Mouse (Mus musculus): ENCODE results near the gene Nek1. TPM values are rescaled to one million over a fixed set of nuclear protein-coding genes. Genes with fewer than 3 reads are reported as not detected.
A peak's percentile ranks its signal among the peaks of the same experiment; 100 is the strongest.

Nek1 gene
- polyA plus RNA-seq, 1 experiment from 2014 or later: 22.0 TPM

GRCm38 (mm10) chr8:60993639-60993986, 618 bp downstream of the Nek1 start:
- H3K9me3 ChIP-seq: 0 out of 2 replicates have a peak, but pooled peaks cover 5% of the 10 kb centered on the region
- peak overlapping the region; percentile 81 for H3K4me3 ChIP-seq (replicated peaks)
- WGBS: 5% methylated on average over 12 of the region's 12 CpGs
- peaks cover 13% of the 10 kb centered on the region for H3K4me1 ChIP-seq (replicated peaks)
- H3K9ac ChIP-seq (replicated peaks): peak overlapping the region; percentile 83
- H3K27me3 ChIP-seq: no peaks in the 10 kb centered on the region
- H3K27ac ChIP-seq: peak overlapping the region; percentile 87
- ATAC-seq: no peak
- no peaks in the 10 kb centered on the region for H3K36me3 ChIP-seq
- peak overlapping the region; percentile 87 for H3K4me2 ChIP-seq (replicated peaks)

GRCm38 (mm10) chr8:60996468-60996867, 3.5 kb downstream of the Nek1 start:
- ATAC-seq: no peak
- Histone ChIP-seq H3K27me3 (no peaks in the 10 kb centered on the region), H3K4me2 (replicated peaks) (no peak overlapping the region), H3K4me1 (replicated peaks) (peaks cover 13% of the 10 kb centered on the region), H3K9me3 (0 out of 2 replicates have a peak, but pooled peaks cover 5% of the 10 kb centered on the region), H3K27ac (no peak overlapping the region), H3K36me3 (no peaks in the 10 kb centered on the region), H3K9ac (replicated peaks) (no peak overlapping the region), H3K4me3 (replicated peaks) (no peak overlapping the region)
- WGBS: 94% methylated on average over 3 of the region's 3 CpGs

- no peak overlapping the region for H3K9ac ChIP-seq (replicated peaks)
- peaks cover 5% of the 10 kb centered on the region; the same call in 1 of the 2 replicates for H3K4me1 ChIP-seq (replicated peaks)
- H3K27ac ChIP-seq: no peak overlapping the region
- H3K4me3 ChIP-seq (replicated peaks): no peak overlapping the region
- H3K4me2 ChIP-seq (replicated peaks): no peak overlapping the region
- 0 out of 2 replicates have a peak, but pooled peaks cover 2% of the 10 kb centered on the region for H3K9me3 ChIP-seq
- ATAC-seq: peak; percentile 37
- peaks cover 6% of the 10 kb centered on the region for H3K36me3 ChIP-seq
- H3K27me3 ChIP-seq: no peaks in the 10 kb centered on the region
These were observed 49.0 kb downstream of the Nek1 start for GRCm38 (mm10) chr8:61041951-61042350.

GRCm38 (mm10) chr8:61043874-61044273, 50.9 kb downstream of the Nek1 start:
- Histone ChIP-seq H3K4me3 (replicated peaks) (no peak overlapping the region), H3K27ac (no peak overlapping the region), H3K4me1 (replicated peaks) (peaks cover 5% of the 10 kb centered on the region; the same call in 1 of the 2 replicates), H3K4me2 (replicated peaks) (no peak overlapping the region), H3K9ac (replicated peaks) (no peak overlapping the region), H3K36me3 (no peaks in the 10 kb centered on the region), H3K27me3 (no peaks in the 10 kb centered on the region), H3K9me3 (no peaks in the 10 kb centered on the region)
- ATAC-seq: no peak
- WGBS: 79% methylated on average over 4 of the region's 4 CpGs

GRCm38 (mm10) chr8:61046816-61047215, 53.8 kb downstream of the Nek1 start:
- no peak overlapping the region for H3K9ac ChIP-seq (replicated peaks)
- H3K4me1 ChIP-seq (replicated peaks): no peaks in the 10 kb centered on the region
- H3K4me2 ChIP-seq (replicated peaks): no peak overlapping the region
- no peak overlapping the region for H3K27ac ChIP-seq
- H3K27me3 ChIP-seq: no peaks in the 10 kb centered on the region
- no peaks in the 10 kb centered on the region for H3K9me3 ChIP-seq
- no peak for ATAC-seq
- 100% methylated on average over 1 of the region's 1 CpGs for WGBS
- no peak overlapping the region for H3K4me3 ChIP-seq (replicated peaks)
- peaks cover 10% of the 10 kb centered on the region; the same call in 1 of the 2 replicates for H3K36me3 ChIP-seq

GRCm38 (mm10) chr8:61053017-61053416, 60.0 kb downstream of the Nek1 start:
- Histone ChIP-seq H3K36me3 (peaks cover 13% of the 10 kb centered on the region; the same call in 1 of the 2 replicates), H3K9ac (replicated peaks) (no peak overlapping the region), H3K4me3 (replicated peaks) (no peak overlapping the region), H3K27me3 (no peaks in the 10 kb centered on the region), H3K4me1 (replicated peaks) (no peaks in the 10 kb centered on the region), H3K9me3 (no peaks in the 10 kb centered on the region), H3K27ac (no peak overlapping the region), H3K4me2 (replicated peaks) (no peak overlapping the region)
- WGBS: 93% methylated on average over 1 of the region's 1 CpGs
- ATAC-seq: no peak

- H3K9me3 ChIP-seq: no peaks in the 10 kb centered on the region
- H3K27me3 ChIP-seq: no peaks in the 10 kb centered on the region
- H3K4me3 ChIP-seq (replicated peaks): no peak overlapping the region
- no peaks in the 10 kb centered on the region for H3K4me1 ChIP-seq (replicated peaks)
- no peak overlapping the region for H3K4me2 ChIP-seq (replicated peaks)
- no peak overlapping the region for H3K9ac ChIP-seq (replicated peaks)
- 88% methylated on average over 5 of the region's 5 CpGs for WGBS
- H3K36me3 ChIP-seq: peaks cover 13% of the 10 kb centered on the region; the same call in 1 of the 2 replicates
- ATAC-seq: no peak
- no peak overlapping the region for H3K27ac ChIP-seq
These were observed 61.3 kb downstream of the Nek1 start for GRCm38 (mm10) chr8:61054313-61054712.

GRCm38 (mm10) chr8:61056997-61057396, 64.0 kb downstream of the Nek1 start:
- Histone ChIP-seq H3K27ac (peak overlapping the region; percentile 6; the same call in 1 of the 2 replicates), H3K9me3 (no peaks in the 10 kb centered on the region)
- 62% methylated on average over 3 of the region's 3 CpGs for WGBS

GRCm38 (mm10) chr8:61059143-61059542, 66.1 kb downstream of the Nek1 start:
- Histone ChIP-seq H3K36me3 (0 out of 2 replicates have a peak, but pooled peaks cover 3% of the 10 kb centered on the region), H3K9ac (replicated peaks) (no peak overlapping the region), H3K27me3 (no peaks in the 10 kb centered on the region), H3K9me3 (no peaks in the 10 kb centered on the region), H3K4me3 (replicated peaks) (no peak overlapping the region), H3K4me2 (replicated peaks) (no peak overlapping the region), H3K27ac (no peak overlapping the region), H3K4me1 (replicated peaks) (no peaks in the 10 kb centered on the region)
- ATAC-seq: no peak

More at GRCm38 (mm10) chr8:61056997-61057396, 64.0 kb downstream of the Nek1 start:
- Histone ChIP-seq H3K27me3 (no peaks in the 10 kb centered on the region), H3K9ac (replicated peaks) (no peak overlapping the region), H3K4me3 (replicated peaks) (no peak overlapping the region), H3K4me2 (replicated peaks) (no peak overlapping the region), H3K36me3 (0 out of 2 replicates have a peak, but pooled peaks cover 3% of the 10 kb centered on the region), H3K4me1 (replicated peaks) (no peaks in the 10 kb centered on the region)
- ATAC-seq: 0 out of 2 replicates have a peak, but pooled peaks have one; percentile 27

GRCm38 (mm10) chr8:61060412-61060811, 67.4 kb downstream of the Nek1 start:
- H3K36me3 ChIP-seq: 0 out of 2 replicates have a peak, but pooled peaks cover 3% of the 10 kb centered on the region
- H3K4me1 ChIP-seq (replicated peaks): no peaks in the 10 kb centered on the region
- H3K27ac ChIP-seq: no peak overlapping the region
- H3K4me2 ChIP-seq (replicated peaks): no peak overlapping the region
- 85% methylated on average over 7 of the region's 7 CpGs for WGBS
- no peak overlapping the region for H3K9ac ChIP-seq (replicated peaks)
- ATAC-seq: no peak
- no peaks in the 10 kb centered on the region for H3K27me3 ChIP-seq
- no peak overlapping the region for H3K4me3 ChIP-seq (replicated peaks)
- no peaks in the 10 kb centered on the region for H3K9me3 ChIP-seq

GRCm38 (mm10) chr8:61075059-61075458, 82.1 kb downstream of the Nek1 start:
- no peak overlapping the region for H3K4me3 ChIP-seq (replicated peaks)
- H3K27me3 ChIP-seq: no peaks in the 10 kb centered on the region
- no peak overlapping the region for H3K9ac ChIP-seq (replicated peaks)
- ATAC-seq: no peak
- H3K4me2 ChIP-seq (replicated peaks): no peak overlapping the region
- H3K9me3 ChIP-seq: no peaks in the 10 kb centered on the region
- H3K27ac ChIP-seq: no peak overlapping the region
- H3K4me1 ChIP-seq (replicated peaks): no peaks in the 10 kb centered on the region
- H3K36me3 ChIP-seq: peaks cover 21% of the 10 kb centered on the region; the same call in 1 of the 2 replicates

- no peaks in the 10 kb centered on the region for H3K4me1 ChIP-seq (replicated peaks)
- no peaks in the 10 kb centered on the region for H3K27me3 ChIP-seq
- no peak overlapping the region for H3K9ac ChIP-seq (replicated peaks)
- H3K36me3 ChIP-seq: peaks cover 21% of the 10 kb centered on the region
- WGBS: 93% methylated on average over 4 of the region's 4 CpGs
- ATAC-seq: no peak
- no peak overlapping the region for H3K27ac ChIP-seq
- H3K4me3 ChIP-seq (replicated peaks): no peak overlapping the region
- no peak overlapping the region for H3K4me2 ChIP-seq (replicated peaks)
- no peaks in the 10 kb centered on the region for H3K9me3 ChIP-seq
These were observed 117.5 kb downstream of the Nek1 start for GRCm38 (mm10) chr8:61110496-61110895.

GRCm38 (mm10) chr8:61111940-61112339, 118.9 kb downstream of the Nek1 start:
- H3K36me3 ChIP-seq: peaks cover 16% of the 10 kb centered on the region
- 94% methylated on average over 4 of the region's 4 CpGs for WGBS
- ATAC-seq: no peak
- no peaks in the 10 kb centered on the region for H3K27me3 ChIP-seq
- H3K4me2 ChIP-seq (replicated peaks): no peak overlapping the region
- H3K27ac ChIP-seq: no peak overlapping the region
- H3K4me3 ChIP-seq (replicated peaks): no peak overlapping the region
- no peaks in the 10 kb centered on the region for H3K4me1 ChIP-seq (replicated peaks)
- no peak overlapping the region for H3K9ac ChIP-seq (replicated peaks)
- H3K9me3 ChIP-seq: no peaks in the 10 kb centered on the region
